Mouse (Mus musculus) heart, embryonic 13.5 days (tissue): ENCODE results near the gene Rps2. TPM values are rescaled to one million over a fixed set of nuclear protein-coding genes. Genes with fewer than 3 reads are reported as not detected.

Experiments
- ATAC-seq: fragments of 200-750 bp; cut with Nextera tagmentation; 2 replicates; pipeline ENCODE4 v1.8.0; 2017; ENCODE audit warnings: moderate TSS enrichment; ENCODE audit not compliant: insufficient number of reproducible peaks, low FRiP score, low TSS enrichment; ENCODE audit errors: extremely low read depth
- H3K27ac ChIP-seq: fragments of 300-500 bp; sonication (generic); replicated peaks from 2 replicates; pipeline ENCODE4 v1.5.1; 2015; ENCODE audit warnings: moderate library complexity, mild to moderate bottlenecking, inconsistent platforms
- H3K27me3 ChIP-seq: fragments of 300-500 bp; sonication (generic); replicated peaks from 2 replicates; pipeline ENCODE4 v1.6.1; 2015; ENCODE audit warnings: mild to moderate bottlenecking, inconsistent platforms
- H3K36me3 ChIP-seq: fragments of 300-500 bp; sonication (generic); 2 replicates; pipeline ENCODE4 v1.6.1; 2015; ENCODE audit warnings: mild to moderate bottlenecking, inconsistent platforms
- H3K4me1 ChIP-seq: fragments of 300-500 bp; sonication (generic); 2 replicates; pipeline ENCODE4 v1.6.1; 2015; ENCODE audit warnings: inconsistent platforms
- H3K4me2 ChIP-seq: fragments of 300-500 bp; sonication (generic); 2 replicates; pipeline ENCODE4 v1.6.1; 2015; ENCODE audit warnings: inconsistent platforms, mild to moderate bottlenecking, moderate library complexity
- H3K4me3 ChIP-seq: fragments of 300-500 bp; sonication (generic); 2 replicates; pipeline ENCODE4 v1.5.1; 2015; ENCODE audit warnings: moderate library complexity, mild to moderate bottlenecking, inconsistent platforms
- H3K9ac ChIP-seq: fragments of 300-500 bp; sonication (generic); 2 replicates; pipeline ENCODE4 v1.6.1; 2015; ENCODE audit warnings: inconsistent platforms, mild to moderate bottlenecking, moderate library complexity
- H3K9me3 ChIP-seq: fragments of 300-500 bp; sonication (generic); 2 replicates; pipeline ENCODE4 v1.6.1; 2016; ENCODE audit warnings: inconsistent platforms
- WGBS: fragments of 180-500 bp; shearing (Covaris S2); methylation state at CpG from one replicate; pipeline ENCODE4 v1.1.7; 2015; ENCODE audit warnings: mixed read lengths; 5-methylcytosine and 5-hydroxymethylcytosine counted together
- polyA plus RNA-seq: library from polyadenylated mRNA; unstranded; fragments of >200 nt; fragmentation: Nextera tagmentation; extraction: Ambion mirVana; gene quantifications from 2 replicates; pipeline ENCODE4 v1.2.1, GENCODE M21; 2015

Rps2 gene
- polyA plus RNA-seq, 1 experiment from 2014 or later, result 903 TPM

- WGBS, result 91% methylated on average over 1 of the region's 1 CpGs
- no peak overlapping the region for H3K27ac ChIP-seq
- no peaks in the 10 kb centered on the region for H3K9me3 ChIP-seq
- H3K4me3 ChIP-seq, result no peak overlapping the region
- H3K9ac ChIP-seq, result no peak overlapping the region
- H3K27me3 ChIP-seq, result no peaks in the 10 kb centered on the region; the same call in 1 of the 2 replicates
- H3K36me3 ChIP-seq, result peaks cover 4% of the 10 kb centered on the region
- no peak for ATAC-seq
- H3K4me1 ChIP-seq, result peaks cover 32% of the 10 kb centered on the region
- H3K4me2 ChIP-seq, result no peak overlapping the region
These were observed 16.6 kb downstream of the Rps2 start for GRCm38 (mm10) chr17:24734513-24734912.

DNA sequence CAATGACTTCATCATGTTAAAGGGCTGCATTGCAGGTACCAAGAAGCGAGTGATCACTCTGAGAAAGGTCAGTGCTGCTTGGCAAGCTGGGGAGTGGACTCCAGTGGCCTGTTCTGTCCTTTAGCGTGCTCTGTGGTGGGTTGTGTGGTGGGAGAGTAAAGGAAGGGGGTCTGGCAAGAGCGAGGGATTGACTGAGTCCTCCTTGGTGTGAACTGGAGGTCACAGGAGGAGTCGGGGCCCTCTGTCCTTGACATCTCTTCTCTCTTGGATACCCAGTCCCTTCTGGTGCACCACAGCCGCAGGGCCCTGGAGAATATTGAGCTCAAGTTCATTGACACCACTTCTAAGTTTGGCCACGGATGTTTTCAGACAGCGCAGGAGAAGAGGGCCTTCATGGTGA, 17.5 kb downstream of the Rps2 start:
- H3K4me3 ChIP-seq, result no peak overlapping the region
- H3K36me3 ChIP-seq, result peaks cover 12% of the 10 kb centered on the region
- H3K4me1 ChIP-seq, result peaks cover 32% of the 10 kb centered on the region
- no peak for ATAC-seq
- H3K9me3 ChIP-seq, result no peaks in the 10 kb centered on the region
- 89% methylated on average over 7 of the region's 7 CpGs for WGBS
- peak overlapping the region; percentile 84 for H3K4me2 ChIP-seq
- no peak overlapping the region for H3K9ac ChIP-seq
- H3K27ac ChIP-seq, result peak overlapping the region; percentile 65; the same call in 1 of the 2 replicates
- H3K27me3 ChIP-seq, result no peaks in the 10 kb centered on the region; the same call in 1 of the 2 replicates

DNA sequence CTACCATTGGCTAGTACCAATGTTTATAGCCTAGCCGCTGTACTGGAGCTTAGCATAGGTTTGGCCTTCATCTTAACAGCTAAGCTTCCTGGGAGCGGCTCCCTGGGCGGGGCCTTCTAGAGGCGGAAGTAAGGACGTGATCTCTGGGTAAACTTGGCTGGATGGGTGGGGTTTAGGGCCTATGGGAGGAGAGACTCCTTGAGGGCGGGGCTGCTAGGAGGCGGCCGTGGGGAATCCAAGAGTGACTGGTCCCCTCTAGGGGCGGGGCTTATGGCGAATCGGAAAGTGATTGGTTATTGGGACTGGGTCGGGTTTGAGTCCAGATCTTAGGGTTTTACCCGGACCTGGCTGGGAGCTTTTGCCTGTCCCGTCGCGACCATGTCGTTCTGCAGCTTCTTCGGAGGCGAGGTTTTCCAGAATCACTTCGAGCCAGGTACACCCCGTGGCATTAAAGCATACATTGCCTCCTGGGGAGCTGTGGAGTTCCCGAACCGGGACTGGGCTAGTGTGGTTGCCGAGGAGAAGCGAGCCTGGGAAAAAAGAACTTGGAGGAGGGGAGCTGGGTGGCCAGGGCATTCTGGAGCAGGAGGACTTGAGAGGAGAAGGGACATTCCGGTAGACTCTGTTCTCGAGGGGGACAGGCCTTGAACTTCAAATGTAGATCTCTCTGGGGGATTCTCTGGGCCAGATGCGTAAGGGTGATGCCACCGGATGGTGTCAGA, 18.6 kb downstream of the Rps2 start, which contains the start of gene Msrb1:
Msrb1 (plus strand) TSS at position 313 of the 722 bp plus-strand sequence.
- H3K4me1 ChIP-seq, result peaks cover 32% of the 10 kb centered on the region
- peak within 1 kb of the TSS; percentile 66 for H3K4me3 ChIP-seq
- WGBS, result under 1% methylated on average over 29 of the region's 29 CpGs
- no peaks in the 10 kb centered on the region; the same call in 1 of the 2 replicates for H3K27me3 ChIP-seq
- peaks cover 21% of the 10 kb centered on the region for H3K36me3 ChIP-seq
- H3K9me3 ChIP-seq, result no peaks in the 10 kb centered on the region
- ATAC-seq, result peak; percentile 92
- peak within 1 kb of the TSS; percentile 65 for H3K27ac ChIP-seq
- peak within 1 kb of the TSS; percentile 84 for H3K9ac ChIP-seq
- peak within 1 kb of the TSS; percentile 84 for H3K4me2 ChIP-seq

DNA sequence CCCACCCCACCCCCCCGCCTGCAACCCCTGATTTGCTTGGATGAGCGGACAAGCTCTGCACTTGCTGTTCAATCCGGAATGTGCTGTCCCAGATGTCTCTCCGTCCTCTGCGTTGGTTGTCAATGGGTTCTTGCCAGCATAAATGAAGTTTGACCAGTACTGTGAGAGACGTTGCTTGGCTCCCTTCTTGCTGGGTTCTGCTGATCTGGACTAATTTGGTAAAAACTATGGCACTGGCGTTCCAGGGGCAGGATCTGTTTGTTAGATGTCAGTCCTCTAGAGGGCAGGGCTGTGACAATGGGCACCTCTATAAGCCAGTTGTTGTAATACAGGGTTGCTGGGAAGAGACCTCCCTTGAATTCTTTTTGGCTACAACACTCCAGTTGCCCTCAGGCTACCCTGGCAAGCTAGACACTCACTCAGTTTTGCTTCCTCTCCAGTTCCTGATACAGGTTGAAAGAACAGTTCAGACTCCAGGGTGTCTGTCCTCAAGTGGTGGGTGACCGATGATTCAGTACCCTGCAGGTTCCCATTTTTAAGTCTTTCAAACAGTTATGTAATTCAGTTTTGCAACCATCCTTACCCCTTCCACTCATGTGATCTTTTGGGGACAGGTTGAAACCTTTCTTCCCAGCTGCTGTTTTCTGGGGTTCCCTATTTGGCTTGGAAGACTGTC, 19.4 kb downstream of the Rps2 start:
- Histone ChIP-seq H3K27ac (no peak overlapping the region), H3K9me3 (no peaks in the 10 kb centered on the region), H3K4me2 (peak overlapping the region; percentile 84), H3K4me3 (peak overlapping the region; percentile 66), H3K27me3 (no peaks in the 10 kb centered on the region; the same call in 1 of the 2 replicates), H3K36me3 (peaks cover 29% of the 10 kb centered on the region), H3K4me1 (peaks cover 27% of the 10 kb centered on the region), H3K9ac (peak overlapping the region; percentile 84)
- ATAC-seq, result no peak
- WGBS, result 25% methylated on average over 8 of the region's 8 CpGs

DNA sequence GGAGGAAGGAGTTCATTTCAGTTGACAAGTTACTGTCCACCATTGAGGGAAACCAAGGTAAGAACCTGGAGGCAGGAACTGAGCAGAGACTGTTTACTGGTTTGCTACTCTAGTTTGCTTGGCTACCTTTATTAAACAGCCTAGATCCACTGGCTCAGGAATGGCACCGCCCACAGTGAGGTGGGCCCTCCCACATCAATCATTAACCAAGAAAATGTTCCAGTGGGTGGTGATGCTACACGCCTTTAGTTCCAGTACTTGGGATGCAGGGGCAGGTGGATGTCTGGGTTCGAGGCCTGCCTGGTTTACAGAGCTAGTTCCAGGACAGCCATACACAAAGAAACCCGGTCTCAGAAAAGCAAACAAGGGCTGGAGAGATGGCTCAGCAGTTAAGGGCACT, 20.3 kb downstream of the Rps2 start:
- 85% methylated on average over 4 of the region's 4 CpGs for WGBS
- peaks cover 22% of the 10 kb centered on the region for H3K4me1 ChIP-seq
- H3K27me3 ChIP-seq, result no peaks in the 10 kb centered on the region; the same call in 1 of the 2 replicates
- H3K9ac ChIP-seq, result no peak overlapping the region
- no peak for ATAC-seq
- H3K4me3 ChIP-seq, result no peak overlapping the region
- H3K27ac ChIP-seq, result no peak overlapping the region
- peaks cover 34% of the 10 kb centered on the region for H3K36me3 ChIP-seq
- H3K4me2 ChIP-seq, result no peak overlapping the region
- H3K9me3 ChIP-seq, result no peaks in the 10 kb centered on the region

- H3K9me3 ChIP-seq, result no peaks in the 10 kb centered on the region
- no peak overlapping the region for H3K4me3 ChIP-seq
- peaks cover 22% of the 10 kb centered on the region for H3K4me1 ChIP-seq
- no peaks in the 10 kb centered on the region for H3K27me3 ChIP-seq
- no peak overlapping the region for H3K27ac ChIP-seq
- no peak overlapping the region for H3K4me2 ChIP-seq
- 78% methylated on average over 8 of the region's 8 CpGs for WGBS
- H3K9ac ChIP-seq, result no peak overlapping the region
- peaks cover 34% of the 10 kb centered on the region for H3K36me3 ChIP-seq
- ATAC-seq, result no peak
These were observed 22.0 kb downstream of the Rps2 start for GRCm38 (mm10) chr17:24739926-24740325.

- H3K27me3 ChIP-seq, result 0 out of 2 replicates have a peak, but pooled peaks cover 9% of the 10 kb centered on the region
- WGBS, result 76% methylated on average over 8 of the region's 8 CpGs
- no peak overlapping the region for H3K4me3 ChIP-seq
- ATAC-seq, result no peak
- H3K9ac ChIP-seq, result no peak overlapping the region
- peaks cover 34% of the 10 kb centered on the region for H3K36me3 ChIP-seq
- H3K27ac ChIP-seq, result no peak overlapping the region
- H3K9me3 ChIP-seq, result no peaks in the 10 kb centered on the region
- H3K4me1 ChIP-seq, result peaks cover 8% of the 10 kb centered on the region
- H3K4me2 ChIP-seq, result no peak overlapping the region
These were observed 24.4 kb downstream of the Rps2 start for GRCm38 (mm10) chr17:24742307-24742706.

DNA sequence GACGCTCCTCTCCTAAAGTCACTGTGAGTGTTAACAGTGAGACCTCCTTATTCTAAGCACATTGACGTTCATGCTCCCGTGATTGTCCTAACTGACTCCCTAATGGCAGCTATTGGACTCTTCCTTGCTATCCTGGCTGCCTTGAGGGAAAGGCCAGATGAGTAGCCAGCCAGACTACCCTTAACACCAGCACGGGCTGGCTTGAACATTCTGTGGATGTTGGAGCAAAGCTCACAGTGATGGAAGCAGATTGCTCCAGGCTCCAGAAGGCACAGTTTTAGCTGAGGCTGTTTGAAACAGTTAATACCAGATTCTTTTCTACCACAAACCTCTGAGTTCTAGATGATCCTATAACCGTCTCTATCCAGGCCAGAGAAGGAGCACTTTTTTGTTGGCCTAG, 26.0 kb downstream of the Rps2 start:
- peaks cover 34% of the 10 kb centered on the region for H3K36me3 ChIP-seq
- WGBS, result 71% methylated on average over 5 of the region's 5 CpGs
- no peak overlapping the region for H3K4me3 ChIP-seq
- H3K9ac ChIP-seq, result no peak overlapping the region
- no peaks in the 10 kb centered on the region for H3K4me1 ChIP-seq
- no peak overlapping the region for H3K4me2 ChIP-seq
- no peak overlapping the region for H3K27ac ChIP-seq
- H3K9me3 ChIP-seq, result no peaks in the 10 kb centered on the region
- H3K27me3 ChIP-seq, result peaks cover 18% of the 10 kb centered on the region; the same call in 1 of the 2 replicates
- ATAC-seq, result no peak

DNA sequence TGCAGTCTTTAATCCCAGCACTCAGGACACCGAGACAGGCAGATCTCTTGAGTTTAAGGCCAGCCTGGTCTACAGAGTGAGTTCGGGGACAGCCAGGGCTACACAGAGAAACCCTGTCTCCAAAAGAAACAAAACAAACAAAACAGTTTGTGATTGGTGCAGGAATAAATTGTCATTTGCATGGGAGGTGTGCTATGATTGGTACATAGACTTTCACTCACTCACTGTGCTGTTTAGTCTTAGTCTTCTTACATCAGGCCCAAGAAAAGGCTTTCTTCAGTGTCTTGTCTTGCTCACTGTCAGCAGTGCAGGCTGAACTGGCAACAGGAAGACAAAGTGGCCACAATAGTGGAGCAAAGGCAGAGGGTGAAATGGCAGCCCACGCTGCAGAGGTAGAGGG, 26.5 kb downstream of the Rps2 start:
- peaks cover 32% of the 10 kb centered on the region for H3K36me3 ChIP-seq
- no peak for ATAC-seq
- no peak overlapping the region for H3K27ac ChIP-seq
- H3K9ac ChIP-seq, result no peak overlapping the region
- H3K4me1 ChIP-seq, result no peaks in the 10 kb centered on the region
- 53% methylated on average over 3 of the region's 3 CpGs for whole genome bisulfite sequencing
- peaks cover 23% of the 10 kb centered on the region; the same call in 1 of the 2 replicates for H3K27me3 ChIP-seq
- no peak overlapping the region for H3K4me3 ChIP-seq
- H3K9me3 ChIP-seq, result no peaks in the 10 kb centered on the region
- no peak overlapping the region for H3K4me2 ChIP-seq

DNA sequence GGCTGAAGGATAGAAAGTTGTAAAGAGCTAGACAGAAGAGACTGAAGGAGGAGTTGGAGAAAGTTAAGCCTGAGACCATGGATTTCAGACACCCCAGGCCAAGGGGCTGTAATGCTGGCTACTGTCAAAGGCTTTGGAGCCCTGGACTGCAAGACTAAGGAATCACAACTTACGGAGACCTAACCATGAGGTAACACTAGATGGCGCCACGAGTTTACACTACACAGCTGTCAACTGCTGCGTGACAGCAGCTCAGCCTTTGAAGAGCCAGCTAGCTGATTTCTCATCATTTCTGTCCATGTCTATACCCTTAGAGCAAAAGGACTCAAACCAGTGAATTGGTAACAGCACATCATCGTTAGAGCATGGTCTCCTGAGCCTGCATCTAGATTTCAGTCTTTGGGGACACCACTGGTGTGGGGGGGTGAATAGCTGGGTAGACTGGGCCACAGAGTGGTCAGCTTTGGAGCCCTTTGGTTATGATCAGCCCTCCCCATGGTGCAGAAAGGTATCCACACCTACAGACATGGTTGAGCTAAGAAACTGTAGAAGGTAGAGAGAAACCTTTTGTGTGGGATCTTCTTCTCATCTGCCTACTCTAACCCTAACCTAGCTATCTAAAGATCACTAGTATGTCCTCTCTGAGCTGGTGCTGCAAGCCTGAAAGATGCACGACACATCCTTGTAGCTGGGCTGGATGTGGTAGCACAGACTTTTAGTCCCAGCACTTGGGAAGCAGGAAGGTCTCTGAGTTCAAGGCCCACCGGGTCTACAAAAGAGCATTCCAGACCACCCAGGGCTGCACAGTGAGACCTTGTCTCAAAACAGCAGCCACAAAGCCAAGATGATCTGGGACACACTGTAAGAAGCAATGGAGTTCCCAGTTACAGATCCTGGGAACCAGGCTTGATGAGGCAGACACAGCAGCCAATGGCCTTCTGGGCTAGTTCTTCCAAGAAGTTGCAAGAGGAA, 27.9 kb downstream of the Rps2 start:
- Histone ChIP-seq H3K4me1 (no peaks in the 10 kb centered on the region), H3K4me3 (no peak overlapping the region), H3K9ac (no peak overlapping the region), H3K27me3 (peaks cover 36% of the 10 kb centered on the region), H3K9me3 (no peaks in the 10 kb centered on the region), H3K36me3 (peaks cover 20% of the 10 kb centered on the region), H3K27ac (no peak overlapping the region), H3K4me2 (no peak overlapping the region)
- no peak for ATAC-seq
- WGBS, result 17% methylated on average over 7 of the region's 7 CpGs

DNA sequence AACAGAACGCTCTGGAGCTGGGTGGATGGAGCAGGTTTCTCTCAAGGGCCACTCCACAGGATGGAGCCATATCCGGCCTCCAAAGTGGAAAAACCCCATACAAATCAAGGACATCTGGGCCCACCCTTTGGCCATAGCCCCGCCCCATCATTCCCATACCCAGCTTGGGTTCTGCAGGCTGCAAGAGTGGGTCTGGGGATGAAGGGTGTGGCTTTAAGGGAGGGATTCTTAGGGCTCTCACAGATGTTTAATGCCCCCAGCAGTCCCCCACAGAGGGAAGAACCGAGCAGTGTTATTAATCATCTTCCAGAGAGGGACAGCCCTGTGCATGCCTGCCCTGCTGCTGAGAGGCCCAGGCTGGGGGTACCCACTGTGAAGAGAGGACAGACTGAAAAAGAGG, 29.1 kb downstream of the Rps2 start:
- no peaks in the 10 kb centered on the region for H3K4me1 ChIP-seq
- H3K4me2 ChIP-seq, result no peak overlapping the region
- H3K4me3 ChIP-seq, result no peak overlapping the region
- no peak for ATAC-seq
- peaks cover 8% of the 10 kb centered on the region for H3K36me3 ChIP-seq
- no peak overlapping the region for H3K9ac ChIP-seq
- no peak overlapping the region for H3K27ac ChIP-seq
- peaks cover 47% of the 10 kb centered on the region for H3K27me3 ChIP-seq
- H3K9me3 ChIP-seq, result no peaks in the 10 kb centered on the region
- WGBS, result 48% methylated on average over 4 of the region's 4 CpGs
